Mouse (Mus musculus) gastrocnemius, postnatal 4 days (tissue): ENCODE data around the gene Idh2. TPM values are rescaled to one million over a fixed set of nuclear protein-coding genes. Genes with fewer than 3 reads are reported as not detected.

Experiments used
- DNase-seq, 2 experiments: peaks; one replicate each; pipeline ENCODE4 v3.0.0; 2021 to 2022; ENCODE audit warnings: low spot score in 2 of 2, mixed read lengths in 2 of 2
- total RNA-seq, 2 experiments: library from RNA; stranded (reverse); gene quantifications; 2 replicates each; pipeline ENCODE4 v1.2.3; 2021

The Idh2 gene
- total RNA-seq, 2 experiments from 2014 or later, result 433 to 473 TPM

GRCm38 (mm10) chr7:80123672-80124071 lies 8.5 kb upstream of the Idh2 start:
- no peak for DNase-seq

- peak in 1 of 2 experiments; percentile 31 for DNase-seq
These were observed 7.9 kb upstream of the Idh2 start for GRCm38 (mm10) chr7:80123115-80123514.

GRCm38 (mm10) chr7:80121083-80121482 lies 5.9 kb upstream of the Idh2 start:
- no peak for DNase-seq

GRCm38 (mm10) chr7:80119198-80119597 lies 4.0 kb upstream of the Idh2 start:
- DNase-seq, result no peak

GRCm38 (mm10) chr7:80116158-80116557 lies 966 bp upstream of the Idh2 start:
- no peak for DNase-seq

- DNase-seq, result peak; percentile 47 to 75
These were observed 555 bp downstream of the Idh2 start for GRCm38 (mm10) chr7:80114451-80115223.

GRCm38 (mm10) chr7:80113989-80114388 lies 1.2 kb downstream of the Idh2 start:
- DNase-seq, result peak in 1 of 2 experiments; percentile 49

GRCm38 (mm10) chr7:80111066-80112045 lies 3.8 kb downstream of the Idh2 start:
- DNase-seq, result no peak

GRCm38 (mm10) chr7:80106441-80106840 lies 8.8 kb downstream of the Idh2 start:
- no peak for DNase-seq

GRCm38 (mm10) chr7:80105637-80106390 lies 9.4 kb downstream of the Idh2 start:
- DNase-seq, result no peak

GRCm38 (mm10) chr7:80103335-80103734 lies 11.9 kb downstream of the Idh2 start:
- DNase-seq, result no peak

GRCm38 (mm10) chr7:80098389-80098976 lies 16.7 kb downstream of the Idh2 start:
- DNase-seq, result no peak

GRCm38 (mm10) chr7:80095598-80096309 lies 19.4 kb downstream of the Idh2 start:
- DNase-seq, result no peak

GRCm38 (mm10) chr7:80094481-80094880 lies 20.7 kb downstream of the Idh2 start:
- DNase-seq, result no peak

- peak in 1 of 2 experiments; percentile 33 for DNase-seq
These were observed 22.7 kb downstream of the Idh2 start for GRCm38 (mm10) chr7:80092351-80093046.

- DNase-seq, result no peak
These were observed 23.4 kb downstream of the Idh2 start for GRCm38 (mm10) chr7:80091866-80092210.

- DNase-seq, result no peak
These were observed 24.0 kb downstream of the Idh2 start for GRCm38 (mm10) chr7:80091004-80091865.

- DNase-seq, result no peak
These were observed 24.8 kb downstream of the Idh2 start for GRCm38 (mm10) chr7:80090191-80091003.
